Mouse (Mus musculus): ENCODE results near the gene Ccdc43.

The Ccdc43 gene

DNA sequence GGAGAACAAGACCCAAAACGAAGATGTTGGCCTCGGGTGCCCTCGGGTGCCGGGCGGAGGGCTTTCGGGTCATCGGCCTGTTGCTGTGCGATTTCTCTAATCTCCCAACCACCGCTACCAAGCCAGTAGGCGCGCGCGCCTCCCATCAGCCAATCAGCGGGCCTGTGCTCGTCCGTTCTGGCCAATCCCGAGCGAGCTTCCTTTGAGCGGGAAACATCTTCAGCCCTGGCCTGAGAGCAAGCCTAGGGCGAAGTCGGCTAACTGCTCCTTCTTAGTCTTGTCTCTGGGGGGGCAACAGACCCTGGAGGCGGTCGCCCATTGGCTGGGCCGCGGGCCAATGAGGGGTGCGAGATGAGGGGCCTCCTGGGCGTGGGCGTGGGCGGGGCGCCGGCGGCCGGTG lies 32.4 kb downstream of the Ccdc43 start:
- DNase-seq (ENCODE audit: low spot score) = no peak

DNA sequence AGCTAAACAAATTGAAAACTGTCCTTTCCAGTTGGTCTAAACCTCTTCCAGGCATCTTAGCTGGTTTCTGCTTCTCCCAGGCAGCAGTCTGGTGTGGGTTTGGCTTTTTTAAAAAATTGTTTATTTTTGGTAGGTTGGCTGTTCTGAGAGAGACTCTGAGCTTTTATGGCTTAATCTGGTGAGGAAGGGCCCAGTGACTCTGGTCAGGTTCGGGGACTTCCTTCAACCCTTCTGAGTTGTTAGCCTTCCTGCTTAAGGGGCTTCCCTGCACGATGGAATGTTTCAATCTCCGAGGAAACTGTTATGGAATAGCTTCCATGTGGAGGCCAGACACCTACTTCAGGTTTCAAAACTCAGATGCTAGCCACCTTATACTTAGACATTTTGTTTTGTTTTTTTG lies 34.2 kb downstream of the Ccdc43 start, which contains the start of gene Meioc:
Gene Meioc, plus strand, starts transcription at position 301 of the 400 bp plus-strand sequence.
- DNase-seq (ENCODE audit: low spot score) = no peak

GRCm38 (mm10) chr11:102656931-102657330 lies 40.7 kb downstream of the Ccdc43 start:
- DNase-seq (ENCODE audit: low spot score) = no peak

DNA sequence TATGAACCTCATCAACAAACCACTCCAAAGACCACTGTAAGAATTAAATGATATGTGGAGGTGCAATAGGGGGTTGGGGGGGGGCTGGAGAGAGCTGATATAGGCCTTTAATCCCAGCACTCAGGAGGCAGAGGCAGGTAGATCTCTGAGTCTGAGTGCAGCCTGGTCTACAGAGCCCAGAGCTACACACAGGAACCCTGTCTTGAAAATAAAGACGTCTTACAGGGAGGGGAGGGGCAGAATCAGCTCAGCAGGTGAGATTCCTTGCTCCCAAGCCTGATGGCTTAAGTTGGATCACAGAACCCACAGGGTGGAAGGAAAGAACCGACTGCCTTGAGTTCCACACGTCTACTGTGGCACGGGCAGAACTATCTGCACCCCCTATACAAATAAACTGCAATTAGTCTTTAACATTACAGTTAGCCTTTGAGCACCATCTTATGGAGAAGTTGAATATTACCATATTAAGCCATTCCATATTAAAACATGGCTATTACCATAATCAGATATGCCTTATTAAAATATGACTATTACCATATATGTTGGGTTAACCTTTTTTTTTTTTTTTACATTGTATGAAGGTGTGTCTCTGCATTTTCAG lies 41.2 kb downstream of the Ccdc43 start:
- peak; percentile 55 for DNase-seq (ENCODE audit: low spot score)

DNA sequence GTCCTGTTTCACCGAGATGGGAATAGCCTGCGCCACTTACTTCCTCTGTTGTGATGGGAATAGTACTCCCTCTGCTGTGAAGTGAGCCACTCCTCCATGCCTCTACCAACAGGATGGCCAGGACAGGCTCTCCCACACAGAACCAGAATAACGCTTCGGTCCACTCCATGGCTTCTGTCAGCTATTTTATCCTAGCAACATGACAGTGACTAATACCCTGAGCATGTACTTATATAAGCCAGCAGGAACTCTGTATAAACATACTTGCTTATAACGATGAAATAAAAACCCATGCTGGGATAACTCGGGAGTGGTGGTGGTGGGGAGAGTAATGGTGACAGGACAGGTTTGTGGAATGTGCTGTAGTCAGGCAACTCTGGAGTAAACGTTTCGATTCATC lies 41.7 kb downstream of the Ccdc43 start:
- DNase-seq (ENCODE audit: low spot score) = no peak

GRCm38 (mm10) chr11:102652844-102653243 lies 44.7 kb downstream of the Ccdc43 start:
- DNase-seq (ENCODE audit: low spot score) = peak; percentile 26

DNA sequence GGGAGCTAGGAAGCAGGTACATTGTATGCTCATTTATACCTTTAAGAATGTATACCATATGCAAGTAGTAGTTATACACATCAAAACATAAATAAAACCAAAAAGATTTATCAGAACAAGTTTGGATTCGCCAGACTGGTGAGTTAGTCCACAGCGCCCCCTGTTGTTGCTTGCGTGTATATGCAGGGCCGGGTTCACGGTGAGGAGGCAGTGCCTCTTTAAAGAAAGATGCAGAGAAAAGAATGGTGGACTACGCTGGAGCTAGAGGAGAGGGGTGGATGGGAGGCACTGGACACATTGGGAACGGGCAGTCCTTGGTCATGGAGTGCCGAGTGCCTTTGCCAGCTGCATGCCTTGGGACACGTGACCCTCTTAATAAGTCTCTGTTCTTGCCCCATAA lies 46.2 kb downstream of the Ccdc43 start:
- DNase-seq (ENCODE audit: low spot score) = peak; percentile 75

- DNase-seq (ENCODE audit: low spot score) = no peak
These were observed 49.7 kb downstream of the Ccdc43 start for GRCm38 (mm10) chr11:102647885-102648284.

GRCm38 (mm10) chr11:102646226-102646625 lies 51.4 kb downstream of the Ccdc43 start:
- DNase-seq (ENCODE audit: low spot score) = no peak

DNA sequence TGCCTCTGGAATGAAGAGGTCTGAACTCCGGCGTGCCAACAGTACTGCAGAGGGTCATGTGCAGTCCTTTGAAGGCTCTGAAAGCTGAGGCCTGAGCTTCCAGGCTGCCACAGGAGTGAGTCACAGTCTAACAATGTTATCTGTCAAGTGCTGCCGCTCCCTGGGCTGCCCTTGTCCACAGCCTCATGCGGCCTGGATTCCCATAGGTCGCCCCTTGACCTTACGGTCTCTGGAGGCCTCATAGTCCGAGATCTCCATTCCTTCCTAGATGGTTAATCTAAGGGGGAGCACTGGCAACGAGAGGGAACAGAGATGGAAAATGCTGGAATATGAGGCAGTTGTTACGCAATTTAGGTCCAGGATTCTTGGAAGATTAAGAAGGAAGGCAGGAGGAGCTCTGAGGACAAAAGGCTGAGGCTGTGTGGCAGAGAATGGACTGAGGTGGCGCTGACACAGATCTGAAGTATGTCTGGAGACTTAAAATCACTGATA lies 53.6 kb downstream of the Ccdc43 start:
- peak; percentile 71 for DNase-seq (ENCODE audit: low spot score)

GRCm38 (mm10) chr11:102636887-102637286 lies 60.7 kb downstream of the Ccdc43 start:
- DNase-seq (ENCODE audit: low spot score) = peak; percentile 27

Measured in MN1 (cell line).